Mouse (Mus musculus): Measurements from ENCODE around the gene Arl5c. TPM values are rescaled to one million over a fixed set of nuclear protein-coding genes. Genes with fewer than 3 reads are reported as not detected.
A peak's percentile ranks its signal among the peaks of the same experiment; 100 is the strongest.

Gene Arl5c
- polyA plus RNA-seq, 1 experiment from 2014 or later: 7.3 TPM

DNA sequence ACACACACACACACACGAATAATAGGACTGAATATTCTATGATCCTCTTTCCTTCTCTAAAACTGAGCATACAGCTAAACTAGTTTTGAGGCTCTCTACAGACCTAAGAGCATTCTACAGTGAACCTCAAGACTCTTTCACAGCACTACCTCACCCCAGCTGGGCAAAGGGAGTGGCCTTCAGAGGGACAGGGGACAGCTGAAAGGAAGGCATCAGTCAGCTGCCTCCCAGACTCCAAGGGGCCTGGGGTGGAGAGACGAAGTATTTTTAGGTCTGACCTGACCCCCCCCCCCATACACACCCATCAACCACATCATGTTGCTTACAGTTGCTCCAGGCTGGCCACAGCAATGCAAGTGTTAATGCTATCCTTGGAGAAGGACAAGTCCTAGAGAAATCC lies 25.1 kb upstream of the Arl5c start:
- 47% methylated on average over 2 of the region's 2 CpGs for WGBS
- Histone ChIP-seq H3K4me1 (ENCODE audit: insufficient read depth, low read length) (peaks cover 46% of the 10 kb centered on the region), H3K36me3 (ENCODE audit: insufficient read depth, low read length) (peaks cover 9% of the 10 kb centered on the region; the same call in 1 of the 2 replicates), H3K9ac (replicated peaks; ENCODE audit: low read length) (peak overlapping the region; percentile 88; the same call in 1 of the 2 replicates), H3K27me3 (ENCODE audit: insufficient read depth, low read length) (no peaks in the 10 kb centered on the region), H3K4me2 (replicated peaks; ENCODE audit: low read depth, low read length) (peak overlapping the region; percentile 85), H3K4me3 (ENCODE audit: low read length) (peak overlapping the region; percentile 83), H3K9me3 (ENCODE audit: low read length) (no peaks in the 10 kb centered on the region), H3K27ac (ENCODE audit: low read length) (peak overlapping the region; percentile 97)
- no peak for ATAC-seq (ENCODE audit: low FRiP score, low TSS enrichment)

DNA sequence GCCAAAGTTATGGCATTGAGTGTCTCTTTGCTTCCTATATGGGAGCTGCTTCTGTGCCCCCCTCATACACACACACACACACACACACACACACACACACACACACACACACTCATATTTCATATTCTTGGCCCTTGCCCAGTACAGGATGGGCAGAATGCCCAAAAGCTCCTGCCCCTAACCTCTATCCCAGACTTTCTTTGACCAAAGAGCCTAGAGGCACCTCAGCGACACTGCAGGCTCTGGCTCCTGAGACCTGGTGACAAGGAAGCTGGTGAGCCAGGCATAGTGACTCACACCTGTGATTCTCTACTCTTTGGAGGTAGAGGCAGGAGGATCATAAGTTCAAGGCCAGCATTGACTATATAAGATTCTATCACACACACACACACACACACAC lies 24.7 kb upstream of the Arl5c start:
- 46% methylated on average over 1 of the region's 1 CpGs for WGBS
- H3K4me2 ChIP-seq (replicated peaks; ENCODE audit: low read depth, low read length): peak overlapping the region; percentile 85; the same call in 1 of the 2 replicates
- H3K27ac ChIP-seq (ENCODE audit: low read length): no peak overlapping the region
- H3K27me3 ChIP-seq (ENCODE audit: insufficient read depth, low read length): no peaks in the 10 kb centered on the region
- H3K9me3 ChIP-seq (ENCODE audit: low read length): no peaks in the 10 kb centered on the region
- no peak for ATAC-seq (ENCODE audit: low FRiP score, low TSS enrichment)
- H3K36me3 ChIP-seq (ENCODE audit: insufficient read depth, low read length): peaks cover 13% of the 10 kb centered on the region; the same call in 1 of the 2 replicates
- no peak overlapping the region for H3K4me3 ChIP-seq (ENCODE audit: low read length)
- peak overlapping the region; percentile 3; the same call in 1 of the 2 replicates for H3K9ac ChIP-seq (replicated peaks; ENCODE audit: low read length)
- peaks cover 42% of the 10 kb centered on the region for H3K4me1 ChIP-seq (ENCODE audit: insufficient read depth, low read length)

DNA sequence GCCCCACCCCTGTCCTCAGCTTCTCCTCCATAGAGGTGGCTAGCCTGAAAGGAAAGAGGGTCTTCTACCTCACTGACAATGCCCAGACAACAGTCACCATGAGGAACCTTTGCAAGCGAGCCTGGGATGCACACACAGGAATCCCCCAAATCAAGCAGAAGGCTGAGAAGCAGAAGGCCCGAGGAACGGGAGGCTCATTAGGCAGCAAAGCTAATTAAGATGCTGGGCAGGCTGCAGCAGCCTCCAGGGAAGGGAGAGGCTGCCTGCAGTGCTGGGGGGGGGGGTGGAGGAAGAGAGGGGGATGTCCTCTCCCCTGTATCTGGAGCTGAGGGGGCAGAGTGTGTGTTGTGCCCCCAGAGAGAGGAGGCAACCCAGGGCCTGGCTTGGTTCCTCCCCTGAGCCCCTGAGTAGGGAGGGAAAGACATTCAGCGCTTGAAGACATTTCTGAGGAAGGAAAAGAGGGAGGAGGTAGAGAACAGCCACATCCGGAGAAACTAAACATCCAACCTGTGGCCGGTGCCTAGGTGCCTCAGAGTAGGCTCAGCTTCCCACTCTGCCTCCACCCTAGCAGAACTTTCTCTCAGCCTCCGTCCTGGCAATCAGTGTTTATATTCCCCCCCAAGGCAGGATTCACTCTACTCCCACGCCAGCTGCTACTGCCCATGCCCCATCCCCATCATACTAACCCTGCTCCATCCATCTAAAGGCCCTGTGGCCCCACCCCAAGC lies 24.1 kb upstream of the Arl5c start:
- 25% methylated on average over 8 of the region's 8 CpGs for WGBS
- Histone ChIP-seq H3K27ac (ENCODE audit: low read length) (no peak overlapping the region), H3K4me3 (ENCODE audit: low read length) (0 out of 2 replicates have a peak overlapping the region, but pooled peaks have one; percentile 3), H3K27me3 (ENCODE audit: insufficient read depth, low read length) (no peaks in the 10 kb centered on the region), H3K4me1 (ENCODE audit: insufficient read depth, low read length) (peaks cover 39% of the 10 kb centered on the region), H3K36me3 (ENCODE audit: insufficient read depth, low read length) (peaks cover 18% of the 10 kb centered on the region), H3K9ac (replicated peaks; ENCODE audit: low read length) (peak overlapping the region; percentile 3; the same call in 1 of the 2 replicates), H3K9me3 (ENCODE audit: low read length) (no peaks in the 10 kb centered on the region), H3K4me2 (replicated peaks; ENCODE audit: low read depth, low read length) (peak overlapping the region; percentile 85; the same call in 1 of the 2 replicates)
- no peak for ATAC-seq (ENCODE audit: low FRiP score, low TSS enrichment)

DNA sequence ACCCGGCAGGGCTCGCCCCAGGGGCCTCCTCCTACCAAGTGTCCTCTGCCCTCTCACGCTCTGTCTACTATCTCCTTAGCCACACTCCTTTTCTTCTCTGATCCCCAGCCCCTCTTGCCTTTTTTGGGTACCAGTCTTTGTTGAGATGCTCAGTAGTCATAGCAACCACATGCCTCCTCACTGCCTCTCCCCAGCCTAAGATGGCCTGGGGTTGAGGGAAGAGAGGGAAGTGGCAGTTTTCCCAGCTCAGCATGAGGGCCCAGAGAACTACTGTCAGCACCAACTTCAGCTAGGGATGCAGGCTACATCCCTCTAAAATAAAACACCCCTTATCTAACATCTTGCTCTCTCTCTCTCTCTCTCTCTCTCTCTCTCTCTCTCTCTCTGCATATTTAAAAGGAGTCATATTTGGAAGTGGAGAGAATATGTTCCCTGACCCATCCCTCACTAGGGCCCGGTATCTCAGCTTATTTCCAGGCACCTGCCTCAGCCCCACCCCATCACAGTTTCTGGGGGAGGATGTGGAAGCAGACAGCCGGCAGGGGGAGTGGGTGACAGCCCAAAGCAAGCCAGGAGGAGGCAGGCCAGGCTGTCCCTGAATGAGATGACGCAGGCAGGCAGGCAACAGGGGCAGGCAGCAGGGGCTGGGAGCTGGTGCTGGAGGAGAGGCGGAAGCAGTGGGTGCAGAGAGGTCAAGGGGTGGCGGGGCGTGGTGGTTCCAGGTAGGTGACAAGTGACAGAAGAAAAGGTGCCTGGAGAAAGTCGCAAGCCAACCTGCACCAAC lies 23.1 kb upstream of the Arl5c start:
- Histone ChIP-seq H3K4me1 (ENCODE audit: insufficient read depth, low read length) (peaks cover 39% of the 10 kb centered on the region), H3K27me3 (ENCODE audit: insufficient read depth, low read length) (no peaks in the 10 kb centered on the region), H3K27ac (ENCODE audit: low read length) (no peak overlapping the region), H3K4me3 (ENCODE audit: low read length) (no peak overlapping the region), H3K9me3 (ENCODE audit: low read length) (no peaks in the 10 kb centered on the region), H3K36me3 (ENCODE audit: insufficient read depth, low read length) (peaks cover 26% of the 10 kb centered on the region), H3K4me2 (replicated peaks; ENCODE audit: low read depth, low read length) (peak overlapping the region; percentile 1; the same call in 1 of the 2 replicates), H3K9ac (replicated peaks; ENCODE audit: low read length) (no peak overlapping the region)
- WGBS: 36% methylated on average over 10 of the region's 10 CpGs
- ATAC-seq (ENCODE audit: low FRiP score, low TSS enrichment): no peak

DNA sequence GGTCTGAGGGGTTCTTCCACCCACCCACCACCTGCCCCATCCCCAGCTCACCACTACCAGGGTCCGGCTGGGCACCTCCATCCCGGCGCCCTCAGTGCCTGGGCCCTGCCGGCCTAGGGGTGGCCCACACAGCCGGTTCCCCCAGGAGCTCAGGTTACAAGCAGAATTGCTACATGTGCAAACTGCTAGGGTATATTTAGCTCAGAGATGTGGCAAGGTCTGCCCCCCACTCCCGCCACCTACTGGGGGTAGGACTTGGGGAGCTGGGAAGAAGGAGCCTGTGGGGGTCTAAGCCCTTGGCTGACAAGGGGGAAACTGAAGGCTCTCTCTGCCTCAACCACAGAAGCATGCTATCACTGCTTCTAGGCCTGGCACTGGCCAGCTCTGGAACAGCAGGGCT lies 22.2 kb upstream of the Arl5c start:
- ATAC-seq (ENCODE audit: low FRiP score, low TSS enrichment): no peak
- 57% methylated on average over 6 of the region's 6 CpGs for WGBS
- Histone ChIP-seq H3K9me3 (ENCODE audit: low read length) (no peaks in the 10 kb centered on the region), H3K4me3 (ENCODE audit: low read length) (no peak overlapping the region), H3K27ac (ENCODE audit: low read length) (no peak overlapping the region), H3K4me2 (replicated peaks; ENCODE audit: low read depth, low read length) (no peak overlapping the region), H3K9ac (replicated peaks; ENCODE audit: low read length) (no peak overlapping the region), H3K4me1 (ENCODE audit: insufficient read depth, low read length) (peaks cover 34% of the 10 kb centered on the region), H3K36me3 (ENCODE audit: insufficient read depth, low read length) (peaks cover 27% of the 10 kb centered on the region), H3K27me3 (ENCODE audit: insufficient read depth, low read length) (no peaks in the 10 kb centered on the region)

DNA sequence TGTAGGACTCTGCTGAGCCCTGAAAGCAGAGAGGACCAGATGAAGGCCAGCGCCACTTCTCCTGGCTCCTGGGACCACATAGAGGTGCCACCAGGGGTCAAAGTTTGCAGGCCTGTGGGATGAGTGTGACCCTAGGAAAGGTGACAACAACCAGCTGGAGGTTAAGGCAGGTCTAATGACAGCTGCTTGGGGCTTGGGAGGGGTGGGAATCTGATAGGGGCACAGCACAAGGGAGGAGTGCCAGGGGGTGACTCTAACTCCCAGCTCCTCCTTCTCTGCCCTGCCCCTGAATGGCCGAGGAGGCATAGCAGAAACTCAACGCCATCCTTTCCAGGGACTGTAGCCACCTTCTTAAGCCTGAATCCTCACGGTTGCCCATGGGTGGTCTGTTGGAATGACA lies 20.8 kb upstream of the Arl5c start:
- H3K27me3 ChIP-seq (ENCODE audit: insufficient read depth, low read length): no peaks in the 10 kb centered on the region
- no peak overlapping the region for H3K27ac ChIP-seq (ENCODE audit: low read length)
- H3K4me3 ChIP-seq (ENCODE audit: low read length): no peak overlapping the region
- H3K9ac ChIP-seq (replicated peaks; ENCODE audit: low read length): no peak overlapping the region
- H3K9me3 ChIP-seq (ENCODE audit: low read length): no peaks in the 10 kb centered on the region
- H3K4me2 ChIP-seq (replicated peaks; ENCODE audit: low read depth, low read length): no peak overlapping the region
- H3K4me1 ChIP-seq (ENCODE audit: insufficient read depth, low read length): peaks cover 30% of the 10 kb centered on the region
- no peak for ATAC-seq (ENCODE audit: low FRiP score, low TSS enrichment)
- 49% methylated on average over 4 of the region's 4 CpGs for WGBS
- H3K36me3 ChIP-seq (ENCODE audit: insufficient read depth, low read length): peaks cover 27% of the 10 kb centered on the region

DNA sequence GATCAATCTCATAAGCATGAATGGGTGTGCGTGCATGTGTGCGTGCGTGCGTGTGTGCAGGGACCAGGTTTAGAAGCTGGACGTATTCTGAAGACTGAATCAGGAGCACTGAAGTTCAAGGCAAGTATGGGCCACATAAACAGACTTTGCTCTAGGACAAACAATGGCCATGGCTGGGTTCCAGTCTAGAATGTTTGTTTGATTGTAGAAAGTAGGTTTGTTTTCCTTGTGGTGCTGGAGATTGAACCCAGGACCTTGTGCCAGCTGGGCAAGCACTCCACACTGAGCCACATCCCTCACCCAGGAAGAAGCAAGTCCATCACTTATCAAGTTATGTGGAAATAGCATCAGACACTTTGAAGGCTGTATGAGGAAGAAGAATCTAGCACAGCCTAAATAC lies 20.2 kb upstream of the Arl5c start:
- H3K27ac ChIP-seq (ENCODE audit: low read length): no peak overlapping the region
- no peak overlapping the region for H3K4me3 ChIP-seq (ENCODE audit: low read length)
- WGBS: 89% methylated on average over 5 of the region's 5 CpGs
- no peaks in the 10 kb centered on the region for H3K27me3 ChIP-seq (ENCODE audit: insufficient read depth, low read length)
- peaks cover 23% of the 10 kb centered on the region for H3K4me1 ChIP-seq (ENCODE audit: insufficient read depth, low read length)
- no peak overlapping the region for H3K9ac ChIP-seq (replicated peaks; ENCODE audit: low read length)
- H3K36me3 ChIP-seq (ENCODE audit: insufficient read depth, low read length): peaks cover 31% of the 10 kb centered on the region
- H3K9me3 ChIP-seq (ENCODE audit: low read length): no peaks in the 10 kb centered on the region
- H3K4me2 ChIP-seq (replicated peaks; ENCODE audit: low read depth, low read length): no peak overlapping the region
- no peak for ATAC-seq (ENCODE audit: low FRiP score, low TSS enrichment)

DNA sequence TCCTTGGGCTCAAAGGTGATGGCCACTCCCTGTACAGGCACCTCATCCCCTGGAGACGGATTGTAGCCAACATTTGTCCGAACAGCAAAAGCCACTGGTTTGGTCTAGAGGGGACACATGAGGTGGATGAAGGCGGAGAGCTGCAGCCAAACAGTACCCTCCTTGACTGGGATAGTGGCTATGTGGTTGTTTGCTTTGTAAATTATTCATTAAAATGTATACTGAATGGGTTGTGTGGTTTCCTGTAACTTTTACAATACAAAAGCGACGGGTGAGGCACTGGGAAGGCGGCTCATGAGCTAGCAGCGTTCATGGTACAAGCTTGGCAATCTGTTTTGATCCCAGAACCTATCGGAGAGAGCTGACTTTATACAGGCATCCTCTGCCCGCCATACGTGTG lies 16.9 kb upstream of the Arl5c start:
- ATAC-seq (ENCODE audit: low FRiP score, low TSS enrichment): no peak
- H3K27me3 ChIP-seq (ENCODE audit: insufficient read depth, low read length): no peaks in the 10 kb centered on the region
- peaks cover 51% of the 10 kb centered on the region for H3K36me3 ChIP-seq (ENCODE audit: insufficient read depth, low read length)
- H3K27ac ChIP-seq (ENCODE audit: low read length): no peak overlapping the region
- no peak overlapping the region for H3K9ac ChIP-seq (replicated peaks; ENCODE audit: low read length)
- H3K4me1 ChIP-seq (ENCODE audit: insufficient read depth, low read length): no peaks in the 10 kb centered on the region
- no peaks in the 10 kb centered on the region for H3K9me3 ChIP-seq (ENCODE audit: low read length)
- H3K4me3 ChIP-seq (ENCODE audit: low read length): no peak overlapping the region
- 87% methylated on average over 10 of the region's 10 CpGs for WGBS
- no peak overlapping the region for H3K4me2 ChIP-seq (replicated peaks; ENCODE audit: low read depth, low read length)

DNA sequence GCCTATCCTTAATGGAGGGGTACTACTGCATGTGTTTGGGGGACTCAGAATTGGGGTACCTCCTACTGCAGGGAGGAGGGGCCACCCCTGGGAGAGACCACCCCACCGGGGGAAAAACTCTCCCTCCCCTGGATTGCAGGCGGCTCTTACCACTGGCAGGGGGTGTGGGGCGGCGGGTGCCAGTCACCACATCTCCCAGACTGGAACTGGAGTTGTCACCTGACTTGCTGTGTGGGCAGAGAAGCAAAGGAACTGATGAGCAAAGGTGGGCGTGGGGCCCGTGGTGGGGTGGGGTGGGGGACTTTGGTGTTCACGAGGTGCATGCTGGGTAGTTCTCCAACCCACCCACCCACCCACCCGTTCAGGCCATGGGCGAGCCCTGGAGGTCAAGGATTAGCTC lies 15.7 kb upstream of the Arl5c start:
- WGBS: 73% methylated on average over 9 of the region's 9 CpGs
- H3K4me1 ChIP-seq (ENCODE audit: insufficient read depth, low read length): no peaks in the 10 kb centered on the region
- no peaks in the 10 kb centered on the region for H3K27me3 ChIP-seq (ENCODE audit: insufficient read depth, low read length)
- no peak overlapping the region for H3K9ac ChIP-seq (replicated peaks; ENCODE audit: low read length)
- H3K9me3 ChIP-seq (ENCODE audit: low read length): no peaks in the 10 kb centered on the region
- no peak for ATAC-seq (ENCODE audit: low FRiP score, low TSS enrichment)
- no peak overlapping the region for H3K4me3 ChIP-seq (ENCODE audit: low read length)
- H3K27ac ChIP-seq (ENCODE audit: low read length): no peak overlapping the region
- H3K4me2 ChIP-seq (replicated peaks; ENCODE audit: low read depth, low read length): no peak overlapping the region
- peaks cover 45% of the 10 kb centered on the region for H3K36me3 ChIP-seq (ENCODE audit: insufficient read depth, low read length)

DNA sequence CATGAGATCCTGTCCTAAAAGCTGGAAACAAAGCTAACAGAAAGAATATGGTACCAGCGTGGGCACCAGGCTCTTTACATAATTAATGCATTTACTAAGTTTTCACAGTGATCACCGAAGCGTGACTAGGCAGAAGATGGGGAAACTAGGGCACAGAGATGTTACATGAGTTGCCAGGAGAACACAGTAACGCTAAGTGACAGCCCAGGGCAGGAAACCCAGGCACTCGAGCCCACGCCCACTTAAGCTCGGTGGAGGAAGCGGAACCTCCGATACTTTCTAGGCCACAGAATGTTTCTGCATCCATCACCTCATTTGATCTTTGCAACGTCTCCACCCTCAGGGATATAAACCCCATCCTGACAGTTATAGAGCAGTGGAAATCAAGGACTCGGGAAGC lies 12.1 kb upstream of the Arl5c start:
- ATAC-seq (ENCODE audit: low FRiP score, low TSS enrichment): no peak
- peaks cover 33% of the 10 kb centered on the region for H3K36me3 ChIP-seq (ENCODE audit: insufficient read depth, low read length)
- no peak overlapping the region for H3K4me2 ChIP-seq (replicated peaks; ENCODE audit: low read depth, low read length)

More for the DNA sequence above, 12.1 kb upstream of the Arl5c start:
- WGBS: 69% methylated on average over 11 of the region's 11 CpGs
- Histone ChIP-seq H3K27me3 (ENCODE audit: insufficient read depth, low read length) (no peaks in the 10 kb centered on the region), H3K4me1 (ENCODE audit: insufficient read depth, low read length) (peaks cover 7% of the 10 kb centered on the region), H3K4me3 (ENCODE audit: low read length) (no peak overlapping the region), H3K9me3 (ENCODE audit: low read length) (no peaks in the 10 kb centered on the region), H3K9ac (replicated peaks; ENCODE audit: low read length) (no peak overlapping the region), H3K27ac (ENCODE audit: low read length) (no peak overlapping the region)
